Mouse (Mus musculus) olfactory bulb, adult 2 months (tissue): ENCODE measurements around the gene Ifih1.

Experiments used
- CTCF ChIP-seq: fragments of 200-500 bp; IDR thresholded peaks from 2 replicates; pipeline ENCODE4 v1.5.1; 2012; ENCODE audit warnings: low read depth, mild to moderate bottlenecking, low read length, moderate library complexity; ENCODE audit not compliant: insufficient read depth
- POLR2A ChIP-seq: fragments of 200-500 bp; IDR thresholded peaks from 2 replicates; pipeline ENCODE4 v1.6.1; 2012; ENCODE audit warnings: mild to moderate bottlenecking, low read depth, low read length, moderate library complexity; ENCODE audit not compliant: insufficient read depth

GRCm38 (mm10) chr2:62573753-62574159, 72.3 kb downstream of the Ifih1 start, which contains the start of gene Fap:
- TF ChIP-seq CTCF (no peak), POLR2A (no peak)
